Mouse (Mus musculus): ENCODE data around the gene Als2. TPM values are rescaled to one million over a fixed set of nuclear protein-coding genes. Genes with fewer than 3 reads are reported as not detected.

Gene Als2
- polyA plus RNA-seq, 1 experiment from 2014 or later: 14.8 TPM

GRCm38 (mm10) chr1:59204489-59204888, 32.5 kb downstream of the Als2 start:
- H3K36me3 ChIP-seq: peaks cover 63% of the 10 kb centered on the region
- ATAC-seq (ENCODE audit: low read depth): no peak
- no peaks in the 10 kb centered on the region for H3K27me3 ChIP-seq
- H3K9ac ChIP-seq: no peak overlapping the region
- H3K4me3 ChIP-seq: no peak overlapping the region
- 94% methylated on average over 1 of the region's 1 CpGs for WGBS
- no peaks in the 10 kb centered on the region for H3K9me3 ChIP-seq
- no peaks in the 10 kb centered on the region for H3K4me1 ChIP-seq (replicated peaks)
- H3K27ac ChIP-seq (replicated peaks): no peak overlapping the region
- H3K4me2 ChIP-seq: no peak overlapping the region

- Histone ChIP-seq H3K4me3 (no peak overlapping the region), H3K4me1 (replicated peaks) (no peaks in the 10 kb centered on the region), H3K27ac (replicated peaks) (no peak overlapping the region), H3K27me3 (no peaks in the 10 kb centered on the region), H3K9ac (no peak overlapping the region), H3K4me2 (no peak overlapping the region), H3K36me3 (peaks cover 61% of the 10 kb centered on the region), H3K9me3 (no peaks in the 10 kb centered on the region)
- WGBS: 85% methylated on average over 10 of the region's 10 CpGs
- ATAC-seq (ENCODE audit: low read depth): no peak
Observed at GRCm38 (mm10) chr1:59202367-59202766, 34.7 kb downstream of the Als2 start.

GRCm38 (mm10) chr1:59201561-59201960, 35.5 kb downstream of the Als2 start:
- Histone ChIP-seq H3K4me2 (no peak overlapping the region), H3K4me1 (replicated peaks) (no peaks in the 10 kb centered on the region), H3K27me3 (no peaks in the 10 kb centered on the region), H3K9me3 (no peaks in the 10 kb centered on the region), H3K27ac (replicated peaks) (no peak overlapping the region), H3K9ac (no peak overlapping the region), H3K36me3 (peaks cover 62% of the 10 kb centered on the region), H3K4me3 (no peak overlapping the region)
- 91% methylated on average over 1 of the region's 1 CpGs for WGBS
- ATAC-seq (ENCODE audit: low read depth): no peak

- no peaks in the 10 kb centered on the region for H3K27me3 ChIP-seq
- no peak overlapping the region for H3K4me3 ChIP-seq
- ATAC-seq (ENCODE audit: low read depth): no peak
- no peaks in the 10 kb centered on the region for H3K4me1 ChIP-seq (replicated peaks)
- H3K36me3 ChIP-seq: peaks cover 64% of the 10 kb centered on the region
- WGBS: 90% methylated on average over 5 of the region's 5 CpGs
- H3K9me3 ChIP-seq: no peaks in the 10 kb centered on the region
- no peak overlapping the region for H3K27ac ChIP-seq (replicated peaks)
- no peak overlapping the region for H3K4me2 ChIP-seq
- no peak overlapping the region for H3K9ac ChIP-seq
Observed at GRCm38 (mm10) chr1:59200960-59201359, 36.1 kb downstream of the Als2 start.

GRCm38 (mm10) chr1:59194979-59195378, 42.1 kb downstream of the Als2 start:
- Histone ChIP-seq H3K9me3 (no peaks in the 10 kb centered on the region), H3K4me1 (replicated peaks) (no peaks in the 10 kb centered on the region), H3K36me3 (peaks cover 71% of the 10 kb centered on the region), H3K27me3 (no peaks in the 10 kb centered on the region), H3K4me2 (no peak overlapping the region), H3K27ac (replicated peaks) (no peak overlapping the region), H3K9ac (no peak overlapping the region), H3K4me3 (no peak overlapping the region)
- WGBS: 65% methylated on average over 6 of the region's 6 CpGs
- no peak for ATAC-seq (ENCODE audit: low read depth)

GRCm38 (mm10) chr1:59187786-59188185, 49.2 kb downstream of the Als2 start:
- Histone ChIP-seq H3K36me3 (peaks cover 74% of the 10 kb centered on the region), H3K4me3 (no peak overlapping the region), H3K9me3 (no peaks in the 10 kb centered on the region), H3K27me3 (no peaks in the 10 kb centered on the region), H3K9ac (no peak overlapping the region), H3K4me2 (no peak overlapping the region), H3K4me1 (replicated peaks) (no peaks in the 10 kb centered on the region), H3K27ac (replicated peaks) (no peak overlapping the region)
- no peak for ATAC-seq (ENCODE audit: low read depth)
- 74% methylated on average over 5 of the region's 5 CpGs for WGBS

- Histone ChIP-seq H3K27me3 (no peaks in the 10 kb centered on the region), H3K4me2 (no peak overlapping the region), H3K36me3 (peaks cover 78% of the 10 kb centered on the region), H3K9me3 (no peaks in the 10 kb centered on the region), H3K4me3 (no peak overlapping the region), H3K4me1 (replicated peaks) (no peaks in the 10 kb centered on the region), H3K27ac (replicated peaks) (no peak overlapping the region), H3K9ac (no peak overlapping the region)
- ATAC-seq (ENCODE audit: low read depth): no peak
- 89% methylated on average over 10 of the region's 10 CpGs for WGBS
Observed at GRCm38 (mm10) chr1:59186317-59186716, 50.7 kb downstream of the Als2 start.

- Histone ChIP-seq H3K36me3 (peaks cover 75% of the 10 kb centered on the region), H3K4me1 (replicated peaks) (no peaks in the 10 kb centered on the region), H3K4me2 (no peak overlapping the region), H3K9me3 (no peaks in the 10 kb centered on the region), H3K27me3 (no peaks in the 10 kb centered on the region), H3K9ac (no peak overlapping the region), H3K4me3 (no peak overlapping the region), H3K27ac (replicated peaks) (no peak overlapping the region)
- no peak for ATAC-seq (ENCODE audit: low read depth)
- 91% methylated on average over 9 of the region's 9 CpGs for WGBS
Observed at GRCm38 (mm10) chr1:59185410-59185809, 51.6 kb downstream of the Als2 start.

GRCm38 (mm10) chr1:59183045-59183444, 54.0 kb downstream of the Als2 start:
- H3K9ac ChIP-seq: no peak overlapping the region
- no peak for ATAC-seq (ENCODE audit: low read depth)
- 96% methylated on average over 4 of the region's 4 CpGs for WGBS
- H3K36me3 ChIP-seq: peaks cover 82% of the 10 kb centered on the region
- H3K9me3 ChIP-seq: no peaks in the 10 kb centered on the region
- H3K4me2 ChIP-seq: no peak overlapping the region
- H3K27ac ChIP-seq (replicated peaks): no peak overlapping the region
- no peaks in the 10 kb centered on the region for H3K4me1 ChIP-seq (replicated peaks)
- no peaks in the 10 kb centered on the region for H3K27me3 ChIP-seq
- H3K4me3 ChIP-seq: no peak overlapping the region

GRCm38 (mm10) chr1:59182373-59182772, 54.7 kb downstream of the Als2 start:
- Histone ChIP-seq H3K9me3 (no peaks in the 10 kb centered on the region), H3K27me3 (no peaks in the 10 kb centered on the region), H3K27ac (replicated peaks) (no peak overlapping the region), H3K4me3 (no peak overlapping the region), H3K4me1 (replicated peaks) (no peaks in the 10 kb centered on the region), H3K9ac (no peak overlapping the region), H3K36me3 (peaks cover 87% of the 10 kb centered on the region), H3K4me2 (no peak overlapping the region)
- 92% methylated on average over 2 of the region's 2 CpGs for WGBS
- no peak for ATAC-seq (ENCODE audit: low read depth)

- Histone ChIP-seq H3K4me1 (replicated peaks) (no peaks in the 10 kb centered on the region), H3K27ac (replicated peaks) (no peak overlapping the region), H3K36me3 (peaks cover 88% of the 10 kb centered on the region), H3K4me3 (no peak overlapping the region), H3K27me3 (no peaks in the 10 kb centered on the region), H3K4me2 (no peak overlapping the region), H3K9me3 (no peaks in the 10 kb centered on the region), H3K9ac (no peak overlapping the region)
- 92% methylated on average over 3 of the region's 3 CpGs for WGBS
- no peak for ATAC-seq (ENCODE audit: low read depth)
Observed at GRCm38 (mm10) chr1:59180003-59180402, 57.0 kb downstream of the Als2 start.

- no peak for ATAC-seq (ENCODE audit: low read depth)
- peaks cover 81% of the 10 kb centered on the region for H3K36me3 ChIP-seq
- 94% methylated on average over 10 of the region's 10 CpGs for WGBS
Observed at GRCm38 (mm10) chr1:59178401-59178800, 58.6 kb downstream of the Als2 start.

GRCm38 (mm10) chr1:59174514-59175373, 62.3 kb downstream of the Als2 start:
- H3K27ac ChIP-seq (replicated peaks): no peak overlapping the region
- WGBS: 83% methylated on average over 10 of the region's 10 CpGs
- H3K27me3 ChIP-seq: no peaks in the 10 kb centered on the region
- peaks cover 78% of the 10 kb centered on the region for H3K36me3 ChIP-seq
- no peaks in the 10 kb centered on the region for H3K9me3 ChIP-seq
- no peak overlapping the region for H3K4me2 ChIP-seq
- no peaks in the 10 kb centered on the region for H3K4me1 ChIP-seq (replicated peaks)
- ATAC-seq (ENCODE audit: low read depth): no peak
- no peak overlapping the region for H3K4me3 ChIP-seq
- H3K9ac ChIP-seq: no peak overlapping the region

More at GRCm38 (mm10) chr1:59178401-59178800, 58.6 kb downstream of the Als2 start:
- H3K4me1 ChIP-seq (replicated peaks): no peaks in the 10 kb centered on the region
- no peak overlapping the region for H3K4me2 ChIP-seq
- H3K9ac ChIP-seq: no peak overlapping the region
- no peaks in the 10 kb centered on the region for H3K27me3 ChIP-seq
- no peaks in the 10 kb centered on the region for H3K9me3 ChIP-seq
- no peak overlapping the region for H3K27ac ChIP-seq (replicated peaks)
- no peak overlapping the region for H3K4me3 ChIP-seq
